Mouse (Mus musculus) thymus, postnatal 25 days (tissue): ENCODE measurements around the gene St3gal2.
"Not testable (repeated sequence)": the region's sequence is repeated elsewhere in the genome, so short reads cannot be mapped to it uniquely, and the experiment has no call there.

Experiments
- DNase-seq: peaks from one replicate; pipeline ENCODE4 v3.0.0; 2022

Gene St3gal2

DNA sequence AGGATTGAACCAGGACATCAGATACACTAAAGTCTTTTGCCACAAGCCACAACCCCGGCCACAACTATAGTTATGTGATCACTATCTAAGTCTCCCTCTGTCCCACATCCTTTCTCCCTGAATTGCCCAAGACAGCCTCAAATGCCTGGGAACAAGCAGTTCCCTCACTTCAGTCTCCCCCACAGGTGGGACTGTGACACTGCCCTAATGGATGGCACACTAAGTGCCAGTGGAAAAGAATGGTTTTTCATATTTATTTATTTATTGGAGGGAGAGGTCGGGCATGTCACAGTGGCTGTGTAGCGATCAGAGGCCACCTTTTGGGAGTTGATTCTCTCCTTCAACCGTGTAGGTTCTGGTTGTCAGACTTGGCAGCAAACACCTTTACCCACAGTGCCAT lies 26.0 kb downstream of the St3gal2 start:
- no peak for DNase-seq

DNA sequence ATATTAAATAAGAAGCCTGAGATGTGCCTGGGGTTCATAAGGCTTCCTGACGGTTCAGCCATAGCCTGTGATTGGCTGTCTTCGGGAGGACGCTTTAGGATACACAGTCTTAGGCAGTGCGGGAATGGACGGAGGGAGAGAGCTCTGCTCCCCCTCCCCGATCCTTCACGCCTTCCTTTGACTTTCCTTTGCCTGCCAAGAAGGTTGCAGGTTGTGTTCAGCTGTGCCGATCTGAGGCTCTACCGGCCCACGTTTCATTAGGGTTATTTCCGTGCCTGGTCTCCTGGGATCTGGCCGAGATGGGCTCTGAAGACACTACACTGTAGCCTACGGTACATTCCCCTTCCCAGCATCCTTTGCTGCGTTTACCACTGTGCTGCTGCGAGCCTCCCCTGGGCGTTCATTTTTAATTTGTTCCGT lies 30.4 kb downstream of the St3gal2 start:
- no peak for DNase-seq

DNA sequence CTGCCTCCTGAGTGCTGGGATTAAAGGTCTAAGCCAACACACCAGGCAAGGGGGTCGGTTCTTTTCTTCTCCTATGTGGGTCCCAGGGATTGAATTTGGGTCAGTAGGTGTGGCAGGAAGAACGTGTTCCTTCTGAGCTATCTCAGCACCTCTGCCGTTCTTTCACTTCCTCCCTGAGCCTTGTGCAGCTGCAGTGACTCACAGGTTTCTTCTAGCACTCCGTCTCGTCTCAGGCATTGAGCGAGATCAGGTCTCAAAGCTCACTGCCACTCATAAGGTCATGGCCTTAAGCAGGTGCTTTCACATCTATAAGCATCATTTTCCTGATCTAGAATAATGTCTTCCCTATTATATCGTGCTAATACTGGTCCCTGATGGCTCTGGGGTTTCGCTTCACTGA lies 35.1 kb downstream of the St3gal2 start:
- DNase-seq, result peak; percentile 57

DNA sequence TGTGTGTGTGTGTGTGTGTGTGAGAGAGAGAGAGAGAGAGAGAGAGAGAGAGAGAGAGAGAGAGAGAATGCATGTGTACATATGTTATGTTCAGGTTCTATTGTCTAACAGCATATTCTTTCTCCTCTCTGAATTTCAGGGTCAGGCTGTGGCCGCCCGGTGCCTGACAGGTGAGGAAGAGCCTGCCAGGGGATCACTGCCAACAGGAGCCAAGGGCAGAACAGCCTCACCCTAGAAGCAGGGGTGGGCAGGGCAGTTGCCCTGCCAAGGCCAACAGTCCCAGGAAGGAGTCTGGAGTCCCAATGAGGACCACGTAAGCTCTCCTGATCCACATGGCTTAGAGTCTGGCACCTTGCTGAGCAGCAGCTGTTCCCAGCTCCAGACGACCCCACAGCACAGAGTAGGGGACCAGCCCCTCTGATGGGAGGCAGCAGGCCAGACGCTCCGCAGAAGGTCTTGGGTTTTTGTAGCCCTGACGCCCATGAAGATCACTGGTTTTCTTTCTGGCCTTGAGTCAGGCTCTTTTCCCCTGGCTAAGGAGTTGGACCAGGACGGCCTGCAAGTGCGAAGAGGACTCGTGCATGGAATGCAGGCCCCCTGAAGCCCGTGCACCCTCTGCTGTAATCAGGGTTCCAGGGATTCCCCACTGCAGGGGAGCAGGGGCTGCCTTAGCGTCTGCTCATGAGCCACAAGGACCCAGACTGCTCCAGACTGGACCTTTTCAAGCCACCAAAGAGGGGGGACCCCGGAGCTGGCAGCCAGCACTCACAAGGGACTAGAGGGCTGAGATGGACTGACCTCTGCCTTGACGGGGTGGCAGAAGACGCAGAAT lies 37.1 kb downstream of the St3gal2 start:
- DNase-seq, result no peak

DNA sequence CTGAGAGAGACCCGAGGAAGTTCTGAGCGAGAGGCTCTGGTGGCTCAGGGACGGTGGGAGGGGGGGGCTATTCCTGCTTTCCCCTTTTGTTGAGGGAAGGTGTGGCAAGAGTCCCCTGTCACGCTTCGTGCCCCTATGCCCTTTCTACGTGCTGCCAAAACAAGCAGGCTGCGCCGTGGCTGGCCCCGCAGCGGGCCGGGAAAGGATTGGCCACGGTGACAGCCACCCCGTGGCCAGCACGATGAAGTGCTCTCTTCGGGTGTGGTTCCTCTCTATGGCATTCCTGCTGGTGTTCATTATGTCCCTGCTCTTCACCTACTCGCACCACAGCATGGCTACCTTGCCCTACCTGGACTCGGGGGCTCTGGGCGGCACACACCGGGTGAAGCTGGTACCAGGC lies 37.7 kb downstream of the St3gal2 start:
- DNase-seq, result no peak

DNA sequence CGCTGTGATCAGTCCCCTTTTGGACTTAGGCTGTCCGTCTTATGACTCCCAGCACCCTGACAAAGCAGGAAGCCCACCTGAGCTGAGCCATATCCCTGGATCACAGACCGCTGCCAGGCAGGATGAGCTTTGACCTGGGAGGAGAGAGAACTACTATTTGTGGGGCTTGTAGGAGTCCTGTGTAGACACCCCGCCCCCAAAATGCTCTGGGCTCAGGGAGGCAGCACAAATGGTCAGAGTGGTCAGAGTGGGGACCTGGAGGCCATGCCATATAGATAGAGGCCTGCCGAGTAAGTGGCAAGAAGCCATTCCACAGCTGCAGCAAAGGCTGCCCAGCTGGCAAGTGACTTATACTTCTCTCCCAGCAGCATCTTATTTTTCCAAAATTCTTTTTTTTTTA lies 38.4 kb downstream of the St3gal2 start:
- no peak for DNase-seq

DNA sequence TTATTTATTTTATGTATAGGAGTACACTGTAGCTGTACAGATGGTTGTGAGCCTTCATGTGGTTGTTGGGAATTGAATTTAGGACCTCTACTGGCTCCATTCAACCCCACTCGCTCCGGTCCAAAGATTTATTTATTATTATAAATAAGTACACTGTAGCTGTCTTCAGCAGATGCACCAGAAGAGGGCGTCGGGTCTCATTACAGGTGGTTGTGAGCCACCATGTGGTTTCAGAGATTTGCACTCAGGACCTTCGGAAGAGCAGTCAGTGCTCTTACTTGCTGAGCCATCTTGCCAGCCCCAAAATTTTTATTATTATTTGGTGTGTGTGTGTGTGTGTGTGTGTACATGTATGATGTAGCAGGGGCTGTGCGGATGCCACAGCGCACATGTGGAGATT lies 38.8 kb downstream of the St3gal2 start:
- DNase-seq, result not testable (repeated sequence)

DNA sequence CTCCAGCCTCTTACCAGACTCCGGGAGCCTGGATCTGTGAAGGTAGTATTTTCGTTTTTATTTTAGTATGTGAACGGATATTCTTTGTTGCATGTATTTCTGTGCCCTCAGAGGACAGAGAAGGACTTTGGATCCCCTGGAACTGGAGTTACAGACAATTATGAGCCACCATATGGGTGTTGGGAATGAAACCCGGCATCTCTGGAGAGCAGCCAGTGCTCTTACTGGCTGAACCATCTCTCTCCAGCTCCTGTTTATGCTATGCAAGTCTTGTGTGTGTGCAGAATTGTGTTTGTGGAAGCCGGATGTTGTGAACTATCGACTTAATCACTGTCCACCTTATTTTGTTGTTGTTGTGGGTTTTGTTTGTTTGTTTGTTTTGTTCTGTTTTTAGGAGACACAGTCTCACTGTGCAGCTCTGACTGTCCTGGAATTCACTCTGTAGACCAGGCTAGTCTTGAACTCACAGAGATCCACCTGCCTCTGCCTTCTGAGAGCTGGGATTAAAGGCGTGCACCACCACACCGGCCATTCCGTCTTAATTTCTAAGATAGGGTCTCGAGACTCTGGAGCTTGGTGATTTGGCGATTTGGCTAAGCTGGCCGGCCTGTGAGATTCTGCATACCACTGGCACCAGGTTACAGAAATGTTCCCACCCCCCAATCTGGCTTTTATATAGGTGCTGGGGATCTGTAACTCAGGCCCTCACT lies 39.5 kb downstream of the St3gal2 start:
- no peak for DNase-seq

DNA sequence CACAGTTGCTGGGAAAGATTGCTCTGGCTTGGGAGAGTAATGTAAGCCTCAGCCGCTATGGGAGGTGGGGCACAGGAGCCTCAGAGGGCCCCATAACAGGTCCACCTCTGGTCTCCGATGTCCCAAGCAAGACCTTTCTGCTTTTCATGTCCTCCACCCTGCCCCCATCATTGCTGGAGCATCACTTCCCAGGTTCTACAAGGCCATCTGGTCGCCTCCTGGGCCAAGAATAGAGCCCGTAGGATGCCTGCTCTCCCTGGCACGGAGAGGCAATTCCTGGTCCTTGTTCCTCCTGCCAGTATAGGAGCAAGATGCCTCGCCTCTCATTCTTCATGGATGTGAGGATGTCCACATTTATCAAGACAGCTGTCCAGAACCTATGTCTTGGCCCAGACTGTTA lies 40.2 kb downstream of the St3gal2 start:
- no peak for DNase-seq

DNA sequence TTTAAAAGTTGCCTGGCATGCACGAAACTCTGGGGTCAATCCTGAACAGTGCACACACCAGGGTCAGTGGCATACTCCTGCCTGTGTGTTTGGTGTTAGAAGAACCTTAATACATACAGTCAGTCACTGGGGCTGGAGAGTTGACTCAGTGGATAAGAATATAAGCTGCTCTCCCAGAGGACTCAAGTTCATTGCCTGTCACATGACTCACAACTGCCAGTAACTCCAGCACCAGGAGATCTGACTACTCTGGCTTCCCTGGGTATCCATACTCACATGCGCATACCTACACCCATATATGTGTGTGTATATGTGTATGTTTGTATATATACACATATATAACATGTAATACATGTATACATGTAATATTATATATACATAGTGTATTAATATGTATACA lies 43.3 kb downstream of the St3gal2 start:
- DNase-seq, result no peak

DNA sequence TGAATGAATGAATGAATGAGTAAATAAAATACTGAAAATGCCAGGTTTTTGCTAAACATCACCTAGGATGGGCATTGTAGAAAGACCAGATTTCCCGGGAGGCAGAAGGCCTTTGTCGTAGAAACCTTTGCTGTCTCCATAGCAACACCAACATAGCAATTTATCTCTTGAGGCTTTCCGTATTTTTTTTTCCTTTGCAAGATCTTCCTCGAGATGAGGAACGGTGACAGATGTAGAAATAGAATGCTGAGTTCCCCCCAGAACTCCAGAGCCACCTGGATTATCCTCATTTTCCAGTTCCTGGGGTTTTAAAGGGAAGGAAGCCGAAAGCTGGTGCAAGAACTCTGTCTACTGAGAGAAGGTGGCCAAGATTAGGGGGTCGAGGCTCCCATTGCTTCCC lies 44.9 kb downstream of the St3gal2 start:
- no peak for DNase-seq

DNA sequence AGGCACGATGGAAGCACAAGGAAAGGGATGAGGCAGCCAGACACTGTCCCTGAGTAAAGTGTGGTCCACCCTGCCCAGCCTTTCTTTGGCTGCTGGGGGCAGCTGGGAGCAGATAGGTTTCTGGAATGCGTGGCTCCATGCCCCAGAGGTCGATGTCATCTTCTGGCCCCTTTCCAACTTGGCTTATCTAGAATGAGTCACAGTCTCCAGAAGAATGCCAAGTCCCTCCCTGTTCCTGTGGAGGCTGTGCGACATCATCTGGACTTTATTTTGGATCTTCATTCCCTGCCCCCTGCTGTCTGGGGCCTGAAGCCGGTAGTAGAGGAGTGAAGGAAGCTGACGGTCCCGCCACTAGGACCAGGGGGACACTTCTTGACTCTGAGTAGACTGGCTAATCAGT lies 45.9 kb downstream of the St3gal2 start:
- no peak for DNase-seq

DNA sequence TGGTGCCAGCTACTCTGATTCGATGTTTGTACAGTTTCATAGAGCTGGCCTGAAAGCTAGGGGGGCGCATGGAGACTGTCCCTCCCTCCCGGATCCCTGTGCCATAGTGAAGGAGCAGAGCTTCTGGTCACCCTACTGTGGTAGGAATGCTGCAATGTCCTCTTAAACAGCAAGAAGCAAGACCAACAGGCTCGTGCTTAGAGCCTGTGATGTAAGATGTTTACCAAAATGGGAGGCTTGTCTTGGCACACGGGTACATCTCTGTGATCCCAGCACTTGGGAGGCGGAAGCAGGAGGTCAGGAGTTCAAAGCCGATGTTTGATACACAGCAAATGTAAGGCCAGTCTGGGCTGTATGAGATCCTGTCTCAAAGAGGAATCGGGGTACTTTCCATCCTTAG lies 46.9 kb downstream of the St3gal2 start:
- no peak for DNase-seq

DNA sequence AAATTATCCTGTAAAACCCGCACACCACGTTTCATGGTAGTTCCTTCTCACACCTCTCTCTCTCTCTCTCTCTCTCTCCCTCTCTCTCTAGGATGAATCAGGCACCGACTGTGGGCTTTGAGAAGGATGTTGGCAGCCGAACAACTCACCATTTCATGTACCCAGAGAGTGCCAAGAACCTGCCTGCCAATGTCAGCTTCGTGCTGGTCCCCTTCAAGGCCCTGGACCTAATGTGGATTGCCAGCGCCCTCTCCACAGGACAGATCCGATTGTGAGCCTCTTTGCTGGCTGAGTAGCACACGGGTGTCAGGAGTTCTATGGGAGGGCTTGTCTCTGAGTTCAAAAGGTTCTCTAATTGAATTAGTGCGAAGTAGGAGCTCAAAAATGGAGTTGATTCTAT lies 47.6 kb downstream of the St3gal2 start:
- DNase-seq, result no peak

DNA sequence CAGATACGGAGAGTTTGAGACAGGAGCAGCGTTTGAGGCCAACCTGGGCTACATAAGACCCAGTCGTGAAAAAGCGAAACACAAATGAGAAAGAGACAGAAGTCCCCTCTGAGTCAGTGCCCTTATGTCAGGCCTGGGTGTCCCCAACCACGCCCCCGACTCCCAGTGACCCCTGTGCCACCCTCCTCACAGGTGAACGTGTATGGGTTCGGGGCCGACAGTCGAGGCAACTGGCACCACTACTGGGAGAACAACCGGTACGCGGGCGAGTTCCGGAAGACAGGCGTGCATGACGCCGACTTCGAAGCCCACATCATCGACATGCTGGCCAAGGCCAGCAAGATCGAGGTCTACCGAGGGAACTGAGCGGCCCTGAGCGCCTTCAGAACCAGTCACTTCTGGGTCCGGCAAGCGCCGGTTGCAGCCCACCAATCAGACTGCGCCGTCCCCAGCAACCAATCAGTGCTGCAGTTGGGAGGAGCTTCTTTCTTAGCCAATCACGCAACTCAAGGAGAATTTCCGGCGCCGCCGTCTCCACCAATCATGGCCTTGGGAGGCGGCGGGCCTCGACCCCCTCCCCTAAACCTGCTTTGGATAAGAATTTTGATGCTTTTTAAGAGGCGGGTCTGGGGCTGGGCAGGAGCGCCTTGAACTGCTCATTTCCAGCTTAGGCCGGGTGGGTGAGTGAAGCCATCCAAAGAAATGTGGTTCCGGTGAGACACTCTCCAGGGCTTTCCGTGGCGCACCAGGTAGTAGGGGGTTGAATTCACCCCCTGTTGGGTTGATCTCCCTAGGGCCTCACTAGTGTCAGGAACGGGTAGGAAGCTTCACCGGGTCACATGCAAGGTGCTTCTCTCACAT lies 50.4 kb downstream of the St3gal2 start:
- DNase-seq, result peak; percentile 89

DNA sequence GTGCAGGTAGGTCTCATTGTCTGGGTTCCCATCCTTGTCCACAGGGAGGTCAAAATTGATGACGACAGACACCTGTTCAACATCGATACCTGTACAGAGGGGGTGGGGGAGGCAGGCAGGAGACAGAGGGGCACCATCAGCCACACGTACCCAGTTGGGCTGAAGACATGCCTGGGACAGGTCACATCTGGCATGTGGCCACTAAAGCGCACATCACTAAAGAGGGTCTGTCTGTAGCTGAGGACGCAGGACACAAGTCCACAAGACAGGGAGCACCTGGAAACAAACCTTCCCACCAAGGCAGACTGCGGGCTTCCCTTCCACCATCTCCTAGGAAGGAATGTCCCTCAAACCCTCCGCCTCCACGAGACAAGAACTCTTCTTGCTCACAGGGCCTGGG lies 56.8 kb downstream of the St3gal2 start:
- not testable (repeated sequence) for DNase-seq

DNA sequence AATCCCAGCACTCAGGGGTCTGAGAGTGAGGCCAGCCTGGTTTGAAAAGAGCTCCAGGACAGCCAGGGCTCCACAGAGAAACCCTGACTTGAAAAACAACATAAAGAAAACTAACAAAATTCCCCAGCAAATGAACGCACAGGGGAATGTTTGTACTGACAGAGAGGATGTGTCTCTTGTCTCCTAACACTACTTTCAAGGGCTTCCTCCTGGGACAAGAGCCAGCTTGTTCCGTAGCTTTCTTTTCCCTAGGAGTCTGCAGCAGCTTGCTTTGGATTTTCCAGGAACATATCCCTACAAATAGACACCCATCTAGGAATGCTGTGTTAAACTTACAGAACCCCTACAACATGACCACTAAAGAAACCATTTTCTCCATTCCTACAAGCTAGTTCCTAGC lies 58.3 kb downstream of the St3gal2 start:
- not testable (repeated sequence) for DNase-seq

DNA sequence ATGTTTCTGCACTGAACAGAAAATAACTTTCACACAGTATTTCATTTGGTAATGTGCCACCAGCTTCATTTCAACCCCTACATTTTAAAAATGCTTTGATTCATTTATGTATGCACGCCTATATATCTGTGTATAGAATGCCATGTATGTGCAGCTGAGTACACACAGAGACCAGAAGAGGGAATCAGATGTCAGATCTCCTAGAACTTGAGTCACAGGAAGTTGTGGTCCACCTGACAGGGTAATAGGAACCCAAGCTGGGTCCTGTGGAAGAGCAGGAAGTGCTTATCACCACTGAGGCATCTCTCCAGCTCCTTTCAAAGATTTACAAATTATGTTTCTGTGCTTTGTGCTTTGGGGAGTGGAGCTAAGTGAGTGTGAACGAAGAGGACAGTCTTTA lies 61.6 kb downstream of the St3gal2 start:
- DNase-seq, result peak; percentile 10

DNA sequence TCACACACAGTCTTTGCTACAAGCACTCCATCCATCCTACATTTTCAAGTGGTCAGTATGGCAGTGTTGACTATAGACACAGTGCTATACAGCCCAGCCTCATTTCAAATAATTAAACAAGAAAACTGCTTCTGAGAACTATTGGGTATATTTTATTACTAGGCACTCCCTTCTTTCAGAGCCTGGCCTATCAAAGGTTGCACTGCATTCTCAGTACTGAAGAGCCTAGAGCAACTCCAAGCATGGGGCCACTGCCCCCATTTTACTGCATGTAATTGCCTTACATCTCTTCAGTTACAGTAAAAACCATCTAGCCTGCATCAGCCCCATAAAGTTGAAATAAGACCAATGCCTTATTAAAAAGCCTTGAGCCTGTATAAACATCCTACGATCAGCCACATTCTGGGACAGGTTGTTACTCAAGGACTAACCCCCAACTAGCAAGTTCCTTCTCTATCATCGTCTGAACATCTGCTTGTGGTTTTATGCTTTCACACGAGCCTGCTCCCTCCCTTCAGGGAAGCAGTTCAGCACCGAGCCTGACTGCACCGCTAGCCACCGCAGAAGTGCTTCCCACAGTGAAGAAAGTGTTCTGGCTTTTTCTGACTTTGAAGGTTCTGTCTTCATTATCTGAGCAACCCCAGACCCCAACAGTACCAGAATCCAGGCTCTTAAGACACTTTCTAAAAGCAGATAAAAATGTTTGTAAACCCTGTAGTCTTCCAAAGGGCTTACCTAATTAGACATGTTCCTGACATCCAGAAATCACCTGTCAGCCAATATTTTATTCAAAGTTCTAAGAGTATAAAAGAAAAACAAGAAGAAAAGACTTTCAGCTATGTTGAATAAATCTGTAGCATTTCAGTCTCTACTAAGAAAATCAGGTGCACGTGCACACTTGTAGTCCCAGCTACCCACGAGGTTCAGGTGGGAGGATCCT lies 68.4 kb downstream of the St3gal2 start:
- DNase-seq, result peak; percentile 63

DNA sequence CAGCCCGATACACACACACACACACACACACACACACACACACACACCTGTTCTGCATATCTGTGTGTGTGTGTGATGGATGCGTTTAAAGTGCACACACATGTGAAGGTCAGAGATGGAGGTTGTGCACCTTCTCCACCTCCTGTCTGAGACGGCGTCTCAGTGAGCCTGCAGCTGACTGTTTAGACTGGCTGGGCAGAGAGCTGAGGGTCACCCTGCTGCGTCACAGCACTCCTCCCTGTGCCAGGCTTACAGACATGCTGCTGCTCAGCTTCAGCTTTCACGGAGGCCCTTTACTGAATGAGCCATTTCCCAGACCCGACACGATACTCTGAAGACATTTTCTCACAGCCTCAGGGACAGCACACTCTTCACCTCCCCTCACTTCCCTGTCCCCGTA lies 70.3 kb downstream of the St3gal2 start:
- no peak for DNase-seq

DNA sequence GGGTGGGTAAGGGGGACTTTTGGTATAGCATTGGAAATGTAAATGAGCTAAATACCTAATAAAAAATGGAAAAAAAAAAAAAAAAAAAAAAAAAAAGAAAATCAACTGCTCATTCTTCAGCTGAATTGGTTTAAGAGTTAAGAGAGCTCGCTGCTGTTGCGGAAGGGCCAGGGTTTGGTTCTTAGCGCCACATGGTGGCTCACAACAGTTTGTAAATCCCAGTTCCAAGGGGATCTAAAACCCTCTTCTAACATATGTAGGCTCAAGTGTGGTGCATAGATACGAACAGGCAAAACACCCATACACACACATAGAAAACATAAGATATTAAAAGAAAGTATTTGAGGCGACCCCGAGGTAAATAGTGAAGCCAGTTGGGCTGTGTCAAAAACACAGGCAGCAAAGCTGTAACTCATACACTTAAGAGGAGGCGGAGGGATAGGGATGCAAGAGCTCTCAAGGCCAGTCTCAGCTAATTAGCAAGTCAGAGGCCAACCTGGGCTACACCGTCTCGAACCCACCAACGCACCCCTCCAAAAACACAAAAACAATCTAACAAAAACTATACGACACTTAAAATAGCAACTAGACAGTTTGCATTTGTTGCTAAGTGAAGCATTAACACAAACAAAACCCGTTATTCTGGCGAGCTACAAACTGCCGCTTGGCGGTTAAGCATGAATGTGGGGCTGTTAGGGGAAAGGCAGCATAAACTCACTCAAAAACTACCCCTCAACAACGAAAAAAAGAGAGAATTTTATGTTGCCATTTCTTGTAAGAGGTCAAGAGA lies 77.1 kb downstream of the St3gal2 start:
- no peak for DNase-seq
